Mouse (Mus musculus) regulatory T cell (primary cell): Measurements from ENCODE around the gene Anks4b.

Experiments used
- in situ Hi-C: fragments of 300-600 bp; cut with MboI, MseI; formaldehyde crosslinking; loops from one replicate; pipeline ENCODE4 v1.15.1; 2025; ENCODE audit warnings: high pct_unique_total_duplicates

Gene Anks4b

GRCm38 (mm10) chr7:120188946-120189345 lies 15.3 kb downstream of the Anks4b start:
- in situ Hi-C loops: no loop called here

- in situ Hi-C loops: no loop called here
These were observed 15.9 kb downstream of the Anks4b start for GRCm38 (mm10) chr7:120189369-120190149.

DNA sequence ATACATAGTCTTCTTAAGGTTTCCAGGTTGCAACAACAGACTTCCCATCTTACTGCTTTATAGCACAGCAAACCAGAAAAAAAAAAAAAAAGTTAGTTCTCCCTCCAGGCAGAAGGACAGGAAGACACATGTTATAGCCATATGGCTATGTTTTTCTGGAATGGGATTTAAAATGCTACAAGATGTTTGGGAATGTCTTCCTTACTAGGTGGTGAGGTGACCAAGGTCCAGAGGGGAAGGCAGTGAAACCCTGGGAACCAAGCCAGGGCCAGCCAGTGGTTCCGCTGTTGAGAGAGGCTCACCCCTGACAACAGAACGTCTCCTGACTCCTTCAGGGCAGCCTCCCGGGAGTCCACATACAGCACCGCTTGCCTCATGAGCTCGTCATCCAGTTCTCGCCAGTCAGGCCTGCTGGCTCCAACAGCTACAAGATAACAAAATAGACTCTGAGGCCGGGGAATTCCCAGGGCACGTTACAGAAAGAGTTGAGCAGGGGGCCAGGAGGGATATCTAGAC lies 16.6 kb downstream of the Anks4b start:
- in situ Hi-C loops: no loop called here

GRCm38 (mm10) chr7:120192207-120192606 lies 18.5 kb downstream of the Anks4b start:
- in situ Hi-C loops: no loop called here

DNA sequence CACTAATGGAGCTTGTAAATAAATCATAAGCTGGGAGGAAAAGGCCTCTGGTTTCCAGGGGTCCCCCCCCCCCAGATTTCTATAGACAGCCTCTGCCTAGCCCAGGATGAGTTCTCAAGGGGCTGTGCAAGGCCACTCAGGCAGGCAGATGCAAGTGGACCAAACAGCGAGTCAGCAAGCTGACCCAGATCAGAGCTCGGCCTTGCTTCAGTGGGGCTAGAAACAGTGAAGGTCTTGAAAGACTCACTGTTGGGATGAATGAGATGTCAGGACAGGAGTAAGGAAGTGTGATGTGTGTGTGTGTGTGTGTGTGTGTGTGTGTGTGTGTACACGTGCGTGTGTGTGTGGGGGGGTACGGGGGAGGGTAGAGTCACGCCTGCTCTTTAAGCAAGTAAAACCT lies 19.2 kb downstream of the Anks4b start:
- in situ Hi-C loops: no loop called here

- in situ Hi-C loops: no loop called here
These were observed 21.5 kb downstream of the Anks4b start for GRCm38 (mm10) chr7:120195207-120195606.

DNA sequence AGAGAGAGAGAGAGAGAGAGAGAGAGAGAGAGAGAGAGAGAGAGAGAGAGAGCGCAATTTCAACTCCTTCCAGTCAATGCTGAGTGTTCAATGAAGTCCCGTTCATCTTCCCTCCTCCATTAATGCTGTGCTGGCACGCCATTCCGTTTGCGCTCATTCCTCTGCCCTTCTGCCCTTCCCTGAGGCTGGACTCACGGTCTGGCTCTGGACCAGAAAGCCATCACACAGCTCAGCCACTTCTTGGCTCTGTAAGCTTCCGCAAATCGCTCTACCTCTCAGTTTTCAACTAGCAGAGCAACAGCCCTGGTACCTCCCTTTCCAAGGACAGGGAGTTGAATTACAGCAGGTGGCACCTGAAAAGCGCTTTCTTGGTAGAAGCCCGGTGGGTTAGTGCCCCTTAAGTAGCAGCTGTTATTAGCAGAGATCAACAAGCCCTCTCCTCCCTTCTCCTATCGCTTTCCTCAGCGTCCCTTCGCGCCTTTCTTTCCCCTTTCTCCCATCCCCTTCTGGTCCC lies 27.6 kb downstream of the Anks4b start:
- in situ Hi-C loops: no loop called here

GRCm38 (mm10) chr7:120201771-120202170 lies 28.1 kb downstream of the Anks4b start, which contains the start of gene Crym:
Gene Crym (minus strand): TSS chr7:120202111.
- in situ Hi-C loops: no loop called here

DNA sequence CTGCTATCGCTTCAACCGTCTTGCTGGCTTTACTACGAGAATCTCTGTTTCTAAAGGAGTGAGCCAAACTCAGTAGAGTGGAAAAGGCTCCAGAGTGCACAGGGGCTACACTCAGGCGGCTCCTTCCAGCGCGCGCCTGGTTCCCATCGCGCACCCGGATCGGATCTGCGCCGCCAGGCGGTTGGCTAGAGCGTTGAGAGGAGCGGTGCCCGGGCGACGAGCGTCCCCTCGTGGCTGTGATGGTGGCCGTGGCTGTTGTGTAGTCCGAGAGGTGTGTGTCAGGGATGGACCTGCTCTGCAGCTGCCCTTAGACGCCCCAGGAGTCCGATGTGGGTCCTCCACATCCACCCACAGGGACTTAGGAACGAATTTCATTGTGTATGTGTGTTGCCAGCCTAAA lies 30.1 kb downstream of the Anks4b start, which contains the start of gene Abca14:
Gene Abca14, plus strand, starts transcription at position 173 of the 400 bp plus-strand sequence.
- in situ Hi-C loops: no loop called here

DNA sequence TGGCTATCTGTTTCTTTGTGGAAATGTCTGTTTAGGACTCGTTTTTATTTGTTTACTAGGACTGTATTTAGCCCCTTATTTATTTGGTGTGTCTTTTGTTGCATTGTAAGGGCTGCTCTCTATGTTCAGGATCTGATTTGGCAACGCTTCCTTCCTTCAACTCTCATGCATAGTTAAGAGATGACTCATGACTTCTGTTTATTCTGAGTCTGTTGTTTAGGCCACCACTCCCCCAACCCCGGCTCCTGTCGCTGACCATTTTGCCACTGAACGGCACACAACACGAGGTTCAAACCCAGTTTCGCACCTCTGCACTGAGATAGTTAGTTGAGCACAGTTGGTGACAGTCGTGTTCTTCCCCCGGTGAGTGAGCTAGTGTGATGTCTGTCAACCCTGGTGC lies 32.3 kb downstream of the Anks4b start:
- in situ Hi-C loops: no loop called here

DNA sequence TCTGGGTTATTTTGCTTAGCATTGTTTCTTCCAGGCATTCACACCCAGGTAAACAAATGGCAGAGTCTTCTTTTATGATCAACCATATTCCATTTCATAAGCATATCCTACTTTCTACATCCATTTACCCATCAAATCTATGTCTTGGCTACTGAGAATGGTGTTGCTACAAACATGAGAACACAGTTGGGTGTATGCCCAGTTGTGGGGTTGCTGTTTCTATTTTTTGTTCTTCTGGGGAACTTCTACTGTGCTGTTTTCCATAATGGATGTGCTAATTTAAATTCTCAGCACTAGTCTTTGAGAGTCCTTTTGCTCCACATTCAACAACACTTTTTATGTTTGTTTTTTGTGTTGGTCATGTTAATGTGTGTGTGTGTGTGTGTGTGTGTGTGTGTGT lies 54.9 kb downstream of the Anks4b start:
- in situ Hi-C loops: no loop called here
